ENCODE assay signal across 31 mouse cellular contexts in genomic region chr11:7796373-7796772, GRCm38 (mm10).
DNase-seq lines count a peak whose midpoint lies in the region; ATAC-seq lines count a peak whose summit lies in the region.
"Had no signal": no experiment of that assay in that cellular context is flagged by ENCODE, and none has a peak within 500 bp of the region (broad histone marks: within the 10 kb centered on the region; RNA-seq: fewer than 3 reads in every experiment).

No protein-coding gene starts in this region.

- peak; percentile 25 for DNase-seq in embryonic facial prominence, embryonic 11.5 days (ENCODE audit: low spot score)
- DNase-seq in embryonic facial prominence, embryonic 10.5 days (ENCODE audit: low spot score): no peak
- DNase-seq in brain, embryonic 18.5 days (ENCODE audit: low read depth, low spot score): peak; percentile 12
- DNase-seq in cerebellum, adult 9-11 months: no peak
- no peak for DNase-seq in heart, postnatal 25 days (ENCODE audit: low spot score)
- DNase-seq: adrenal gland, adult 8-10 months; adrenal gland, postnatal 25 days; B cell, adult 2 months; cerebellum, adult 11-12 months; cerebellum, adult 8-10 months; cerebellum, postnatal 14 days; embryo, embryonic 11 days; gastrocnemius, postnatal 10 days; gastrocnemius, postnatal 36 days; heart, adult 2 months; heart, postnatal 14 days; kidney, adult 18-20 months had no signal

- no peak for ATAC-seq in embryonic facial prominence, embryonic 11.5 days (replicated peaks; ENCODE audit: insufficient number of reproducible peaks, low FRiP score, low TSS enrichment, low read depth)
- ATAC-seq in hindbrain, embryonic 16.5 days: peak; percentile 40; the same call in 1 of the 2 replicates
- no peak for ATAC-seq in hindbrain, embryonic 12.5 days (ENCODE audit: low FRiP score)
- no peak for ATAC-seq in CD4-positive, CD25-positive, alpha-beta regulatory T cell, adult 4 months
- ATAC-seq: activated CD4-positive, CD25-positive, alpha-beta regulatory T cell, adult 4 months; forebrain, embryonic 13.5 days; forebrain, embryonic 16.5 days; hindbrain, postnatal 0 days; inflammation-experienced regulatory T-cells, adult 6 months; intestine, embryonic 16.5 days had no signal

- no peaks in the 10 kb centered on the region for H3K4me1 ChIP-seq in embryonic facial prominence, embryonic 11.5 days (ENCODE audit: control insufficient read depth, insufficient read depth, low read length)
- peaks cover 3% of the 10 kb centered on the region; the same call in 1 of the 2 replicates for H3K4me1 ChIP-seq in embryonic facial prominence, embryonic 10.5 days
- no peaks in the 10 kb centered on the region for H3K4me1 ChIP-seq in hindbrain, embryonic 16.5 days (ENCODE audit: control insufficient read depth, insufficient read depth, low read depth, low read length)
- no peaks in the 10 kb centered on the region for H3K4me1 ChIP-seq in hindbrain, embryonic 12.5 days
- H3K4me1 ChIP-seq: embryonic facial prominence, embryonic 12.5 days; forebrain, embryonic 13.5 days; heart, embryonic 13.5 days; hindbrain, embryonic 13.5 days had no signal

- no peak overlapping the region for H3K27ac ChIP-seq in embryonic facial prominence, embryonic 11.5 days (replicated peaks; ENCODE audit: low read depth, low read length)
- no peak overlapping the region for H3K27ac ChIP-seq in embryonic facial prominence, embryonic 10.5 days (replicated peaks)
- H3K27ac ChIP-seq in hindbrain, embryonic 16.5 days (ENCODE audit: low read depth, low read length): no peak overlapping the region
- H3K27ac ChIP-seq in hindbrain, embryonic 12.5 days: no peak overlapping the region
- H3K27ac ChIP-seq: embryonic facial prominence, embryonic 12.5 days; forebrain, embryonic 13.5 days; heart, adult 2 months; heart, embryonic 10.5 days; heart, embryonic 13.5 days; hindbrain, embryonic 13.5 days; hindbrain, postnatal 0 days had no signal

- 57% methylated on average over 5 of the region's 5 CpGs for WGBS in embryonic facial prominence, embryonic 11.5 days
- whole genome bisulfite sequencing in embryonic facial prominence, embryonic 10.5 days: 65% methylated on average over 5 of the region's 5 CpGs
- WGBS in hindbrain, embryonic 16.5 days: 88% methylated on average over 5 of the region's 5 CpGs
- 84% methylated on average over 5 of the region's 5 CpGs for WGBS in hindbrain, embryonic 12.5 days

- no peaks in the 10 kb centered on the region for H3K9me3 ChIP-seq in embryonic facial prominence, embryonic 11.5 days (replicated peaks; ENCODE audit: control insufficient read depth, low read length)
- H3K9me3 ChIP-seq in embryonic facial prominence, embryonic 10.5 days: no peaks in the 10 kb centered on the region
- H3K9me3 ChIP-seq in hindbrain, embryonic 16.5 days (ENCODE audit: control insufficient read depth, low read length): no peaks in the 10 kb centered on the region
- no peaks in the 10 kb centered on the region for H3K9me3 ChIP-seq in hindbrain, embryonic 12.5 days (replicated peaks)
- H3K9me3 ChIP-seq: embryonic facial prominence, embryonic 12.5 days; forebrain, embryonic 13.5 days; heart, embryonic 10.5 days; hindbrain, embryonic 13.5 days had no signal

- no peak overlapping the region for H3K4me3 ChIP-seq in embryonic facial prominence, embryonic 11.5 days (ENCODE audit: low read depth, low read length)
- H3K4me3 ChIP-seq in embryonic facial prominence, embryonic 10.5 days: no peak overlapping the region
- H3K4me3 ChIP-seq in hindbrain, embryonic 16.5 days (ENCODE audit: low read length): no peak overlapping the region
- no peak overlapping the region for H3K4me3 ChIP-seq in hindbrain, embryonic 12.5 days
- H3K4me3 ChIP-seq: embryonic facial prominence, embryonic 12.5 days; erythroblast, embryonic 14.5 days; forebrain, embryonic 13.5 days; heart, adult 2 months; heart, embryonic 10.5 days; heart, embryonic 13.5 days; hindbrain, embryonic 13.5 days had no signal

- H3K4me2 ChIP-seq in embryonic facial prominence, embryonic 11.5 days (ENCODE audit: low read depth, low read length): no peak overlapping the region
- no peak overlapping the region for H3K4me2 ChIP-seq in hindbrain, embryonic 16.5 days (ENCODE audit: low read length)
- H3K4me2 ChIP-seq in hindbrain, embryonic 12.5 days (replicated peaks): no peak overlapping the region
- H3K4me2 ChIP-seq: embryonic facial prominence, embryonic 12.5 days; forebrain, embryonic 13.5 days; heart, embryonic 13.5 days; hindbrain, embryonic 13.5 days had no signal

- no peak overlapping the region for H3K9ac ChIP-seq in embryonic facial prominence, embryonic 11.5 days (replicated peaks; ENCODE audit: low read length)
- H3K9ac ChIP-seq in hindbrain, embryonic 16.5 days (ENCODE audit: low read depth, low read length): no peak overlapping the region
- no peak overlapping the region for H3K9ac ChIP-seq in hindbrain, embryonic 12.5 days
- H3K9ac ChIP-seq: embryonic facial prominence, embryonic 12.5 days; forebrain, embryonic 13.5 days; heart, embryonic 13.5 days; hindbrain, embryonic 13.5 days had no signal

- intact Hi-C loops in heart, postnatal 25 days (cut with DNase I): no loop called here

- no peaks in the 10 kb centered on the region for H3K36me3 ChIP-seq in embryonic facial prominence, embryonic 11.5 days (replicated peaks; ENCODE audit: control insufficient read depth, insufficient read depth, low read depth, low read length)
- no peaks in the 10 kb centered on the region for H3K36me3 ChIP-seq in embryonic facial prominence, embryonic 10.5 days (replicated peaks)
- no peaks in the 10 kb centered on the region for H3K36me3 ChIP-seq in hindbrain, embryonic 16.5 days (ENCODE audit: control insufficient read depth, insufficient read depth, low read length)
- H3K36me3 ChIP-seq in hindbrain, embryonic 12.5 days: no peaks in the 10 kb centered on the region
- H3K36me3 ChIP-seq: embryonic facial prominence, embryonic 12.5 days; heart, embryonic 10.5 days; heart, embryonic 13.5 days; hindbrain, embryonic 13.5 days had no signal

- H3K27me3 ChIP-seq in embryonic facial prominence, embryonic 11.5 days (ENCODE audit: control insufficient read depth, insufficient read depth, low read length): no peaks in the 10 kb centered on the region
- H3K27me3 ChIP-seq in embryonic facial prominence, embryonic 10.5 days (replicated peaks; ENCODE audit: low read depth, poor library complexity, severe bottlenecking): no peaks in the 10 kb centered on the region
- no peaks in the 10 kb centered on the region for H3K27me3 ChIP-seq in hindbrain, embryonic 16.5 days (replicated peaks; ENCODE audit: control insufficient read depth, insufficient read depth, low read length)
- no peaks in the 10 kb centered on the region for H3K27me3 ChIP-seq in hindbrain, embryonic 12.5 days
- H3K27me3 ChIP-seq: embryonic facial prominence, embryonic 12.5 days; forebrain, embryonic 13.5 days; heart, embryonic 13.5 days; hindbrain, embryonic 13.5 days had no signal

Comparison
In these comparisons a context has a peak if more than half of its experiments do, and no peak if none do; other contexts are left out.
1. DNase-seq: peak in embryonic facial prominence, embryonic 11.5 days (single experiment) and brain, embryonic 18.5 days (single experiment); none in embryonic facial prominence, embryonic 10.5 days (single experiment), cerebellum, adult 9-11 months (single experiment) and heart, postnatal 25 days (single experiment).